Mouse (Mus musculus): ENCODE data around the gene Lefty2.
"Not testable (repeated sequence)": the region's sequence is repeated elsewhere in the genome, so short reads cannot be mapped to it uniquely, and the experiment has no call there.

DNA sequence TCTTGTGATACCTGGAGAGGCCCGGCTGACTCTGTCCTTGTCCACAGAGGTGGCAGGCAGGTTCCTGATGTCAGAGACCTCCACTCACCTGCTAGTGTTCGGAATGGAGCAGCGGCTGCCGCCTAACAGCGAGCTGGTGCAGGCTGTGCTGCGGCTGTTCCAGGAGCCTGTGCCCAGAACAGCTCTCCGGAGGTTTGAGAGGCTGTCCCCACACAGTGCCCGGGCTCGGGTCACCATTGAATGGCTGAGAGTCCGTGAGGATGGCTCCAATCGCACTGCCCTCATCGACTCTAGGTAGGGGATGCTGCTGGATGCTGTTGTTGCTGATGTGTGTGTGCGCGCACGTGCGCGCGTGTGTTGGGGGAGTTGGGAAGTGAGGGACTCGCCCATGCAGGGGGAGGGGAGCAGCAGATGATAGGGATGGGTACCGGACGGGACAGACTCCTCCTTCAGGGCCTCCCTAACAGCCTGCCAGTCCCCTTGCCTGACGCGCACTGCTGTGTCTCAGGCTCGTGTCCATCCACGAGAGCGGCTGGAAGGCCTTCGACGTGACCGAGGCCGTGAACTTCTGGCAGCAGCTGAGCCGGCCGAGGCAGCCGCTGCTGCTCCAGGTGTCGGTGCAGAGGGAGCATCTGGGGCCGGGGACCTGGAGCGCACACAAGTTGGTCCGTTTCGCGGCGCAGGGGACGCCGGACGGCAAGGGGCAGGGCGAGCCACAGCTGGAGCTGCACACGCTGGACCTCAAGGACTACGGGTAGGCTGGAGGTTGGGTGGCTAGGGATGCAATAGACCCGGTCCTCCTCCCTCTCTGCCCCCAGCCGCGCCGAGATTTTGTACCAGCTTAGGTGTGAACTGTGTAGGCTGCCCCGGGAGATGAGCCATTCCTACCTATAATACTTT, 1.4 kb downstream of the Lefty2 start:
- not testable (repeated sequence) for TF ChIP-seq CTCF, EP300 (IDR thresholded peaks at IDR 0.05)
